Mouse (Mus musculus) midbrain, embryonic 10.5 days (tissue): Measurements from ENCODE around the gene Sbf2. TPM values are rescaled to one million over a fixed set of nuclear protein-coding genes. Genes with fewer than 3 reads are reported as not detected.
A peak's percentile ranks its signal among the peaks of the same experiment; 100 is the strongest.

Source experiments
- DNase-seq: peaks from one replicate; pipeline ENCODE4 v3.0.0-alpha.2; 2017; ENCODE audit warnings: low spot score
- H3K27ac ChIP-seq: fragments of 300-500 bp; sonication (generic); replicated peaks from 2 replicates; pipeline ENCODE4 v1.5.1; 2016; ENCODE audit warnings: mild to moderate bottlenecking
- H3K27me3 ChIP-seq: fragments of 300-500 bp; sonication (generic); 2 replicates; pipeline ENCODE4 v1.6.1; 2016; ENCODE audit warnings: low read depth, mild to moderate bottlenecking; ENCODE audit not compliant: poor library complexity, severe bottlenecking
- H3K36me3 ChIP-seq: fragments of 300-500 bp; sonication (generic); 2 replicates; pipeline ENCODE4 v1.6.1; 2016; ENCODE audit warnings: mild to moderate bottlenecking, moderate library complexity
- H3K4me1 ChIP-seq: fragments of 300-500 bp; sonication (generic); 2 replicates; pipeline ENCODE4 v1.6.1; 2016
- H3K4me3 ChIP-seq: fragments of 300-500 bp; sonication (generic); 2 replicates; pipeline ENCODE4 v1.5.1; 2016; ENCODE audit warnings: mild to moderate bottlenecking, moderate library complexity
- H3K9me3 ChIP-seq: fragments of 300-500 bp; sonication (generic); replicated peaks from 2 replicates; pipeline ENCODE4 v1.6.1; 2016; ENCODE audit warnings: mild to moderate bottlenecking
- WGBS: fragments of 180-500 bp; shearing (Covaris S2); methylation state at CpG from one replicate; pipeline ENCODE4 v1.1.7; 2016; 5-methylcytosine and 5-hydroxymethylcytosine counted together
- polyA plus RNA-seq: library from polyadenylated mRNA; unstranded; fragments of >200 nt; fragmentation: Nextera tagmentation; extraction: Ambion mirVana; gene quantifications from 2 replicates; pipeline ENCODE4 v1.2.1, GENCODE M21; 2016

Gene Sbf2
- polyA plus RNA-seq, 1 experiment from 2014 or later, result 29.8 TPM

DNA sequence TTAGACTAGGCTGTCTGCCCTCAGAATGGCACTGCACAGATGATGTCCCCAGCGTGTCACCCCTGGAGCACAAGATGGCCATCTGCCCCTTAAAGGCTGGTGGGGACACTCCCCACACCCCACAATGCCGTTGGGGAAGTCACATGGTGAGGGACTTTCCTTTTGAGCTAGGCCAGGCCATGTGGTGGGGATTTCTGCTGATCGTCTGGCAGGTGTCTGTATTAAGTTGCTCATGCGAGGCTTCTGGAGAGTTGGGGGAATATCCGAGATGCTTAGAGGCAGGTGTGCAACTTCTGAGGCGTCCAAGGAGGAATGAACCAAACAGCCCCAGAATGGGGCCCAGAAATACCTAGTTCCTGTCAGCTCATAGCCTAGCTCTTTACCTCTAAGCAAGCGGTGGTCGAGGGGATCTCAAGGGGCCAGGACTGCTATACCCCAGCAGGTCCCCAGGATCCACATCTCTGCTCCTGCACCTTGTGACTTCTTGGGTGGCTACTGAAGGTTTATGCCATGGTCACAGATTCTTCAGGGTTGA, 328.5 kb downstream of the Sbf2 start:
- no peak for DNase-seq
- H3K4me1 ChIP-seq, result peaks cover 15% of the 10 kb centered on the region
- H3K4me3 ChIP-seq, result no peak overlapping the region
- 76% methylated on average over 8 of the region's 8 CpGs for WGBS
- H3K36me3 ChIP-seq, result peaks cover 14% of the 10 kb centered on the region
- H3K27ac ChIP-seq, result no peak overlapping the region
- H3K27me3 ChIP-seq, result no peaks in the 10 kb centered on the region
- no peaks in the 10 kb centered on the region for H3K9me3 ChIP-seq

DNA sequence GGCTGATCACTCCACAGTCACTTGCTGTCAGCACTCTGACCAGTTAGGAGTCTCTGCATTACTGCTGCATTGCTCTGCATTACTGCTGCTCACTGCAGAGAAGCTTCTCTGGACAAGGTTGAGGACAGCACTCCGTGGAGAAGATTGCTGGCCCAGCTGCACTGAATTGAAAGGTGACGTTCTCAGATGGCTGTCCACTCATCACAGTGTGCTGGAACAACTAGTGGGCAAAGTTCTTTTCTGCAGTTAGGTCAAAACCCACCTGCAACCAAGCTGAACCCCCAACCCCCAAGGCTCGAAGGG, 328.9 kb downstream of the Sbf2 start:
- Histone ChIP-seq H3K36me3 (peaks cover 19% of the 10 kb centered on the region), H3K27me3 (no peaks in the 10 kb centered on the region), H3K4me1 (peaks cover 15% of the 10 kb centered on the region), H3K9me3 (no peaks in the 10 kb centered on the region), H3K4me3 (no peak overlapping the region), H3K27ac (no peak overlapping the region)
- DNase-seq, result no peak
- 82% methylated on average over 3 of the region's 3 CpGs for WGBS

DNA sequence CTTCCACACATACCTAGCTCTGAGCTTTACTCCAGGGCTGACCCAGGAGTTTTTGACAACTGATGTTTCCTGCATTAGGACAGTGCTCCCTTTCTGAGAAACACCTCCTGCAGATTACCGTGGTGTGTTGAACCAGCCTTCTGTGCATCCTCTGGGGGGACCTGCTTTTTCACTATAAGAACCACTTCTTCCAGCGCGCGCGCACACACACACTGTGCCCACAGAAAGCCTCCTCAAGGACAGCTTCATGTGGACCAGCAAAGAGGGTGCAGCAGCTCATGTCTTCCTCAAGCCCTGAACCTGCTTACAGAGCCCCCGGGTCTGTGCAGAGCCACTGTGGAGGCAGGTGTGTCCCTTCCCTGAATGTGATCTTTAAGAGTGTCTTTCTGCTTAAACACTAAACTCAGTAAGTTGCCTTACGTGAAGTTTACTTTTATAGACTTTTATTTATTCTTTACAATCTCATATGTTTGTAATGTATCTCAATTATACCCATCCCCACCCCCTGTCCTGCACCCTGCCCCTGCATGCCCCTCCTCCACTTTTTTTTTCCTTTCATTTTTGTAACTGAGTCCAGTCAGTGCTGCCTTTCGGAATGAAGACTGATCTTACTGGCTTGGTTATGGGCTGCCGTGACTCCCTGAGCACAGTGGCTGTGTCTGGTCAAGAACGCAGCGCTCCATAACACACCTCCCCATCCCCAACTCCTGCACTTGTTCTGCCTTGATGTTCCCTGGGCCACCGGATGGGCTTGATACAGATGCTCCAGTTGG, 329.5 kb downstream of the Sbf2 start:
- WGBS, result 92% methylated on average over 12 of the region's 12 CpGs
- H3K9me3 ChIP-seq, result no peaks in the 10 kb centered on the region
- H3K4me1 ChIP-seq, result peaks cover 15% of the 10 kb centered on the region
- no peaks in the 10 kb centered on the region for H3K27me3 ChIP-seq
- no peak overlapping the region for H3K4me3 ChIP-seq
- no peak overlapping the region for H3K27ac ChIP-seq
- H3K36me3 ChIP-seq, result peaks cover 22% of the 10 kb centered on the region
- no peak for DNase-seq

DNA sequence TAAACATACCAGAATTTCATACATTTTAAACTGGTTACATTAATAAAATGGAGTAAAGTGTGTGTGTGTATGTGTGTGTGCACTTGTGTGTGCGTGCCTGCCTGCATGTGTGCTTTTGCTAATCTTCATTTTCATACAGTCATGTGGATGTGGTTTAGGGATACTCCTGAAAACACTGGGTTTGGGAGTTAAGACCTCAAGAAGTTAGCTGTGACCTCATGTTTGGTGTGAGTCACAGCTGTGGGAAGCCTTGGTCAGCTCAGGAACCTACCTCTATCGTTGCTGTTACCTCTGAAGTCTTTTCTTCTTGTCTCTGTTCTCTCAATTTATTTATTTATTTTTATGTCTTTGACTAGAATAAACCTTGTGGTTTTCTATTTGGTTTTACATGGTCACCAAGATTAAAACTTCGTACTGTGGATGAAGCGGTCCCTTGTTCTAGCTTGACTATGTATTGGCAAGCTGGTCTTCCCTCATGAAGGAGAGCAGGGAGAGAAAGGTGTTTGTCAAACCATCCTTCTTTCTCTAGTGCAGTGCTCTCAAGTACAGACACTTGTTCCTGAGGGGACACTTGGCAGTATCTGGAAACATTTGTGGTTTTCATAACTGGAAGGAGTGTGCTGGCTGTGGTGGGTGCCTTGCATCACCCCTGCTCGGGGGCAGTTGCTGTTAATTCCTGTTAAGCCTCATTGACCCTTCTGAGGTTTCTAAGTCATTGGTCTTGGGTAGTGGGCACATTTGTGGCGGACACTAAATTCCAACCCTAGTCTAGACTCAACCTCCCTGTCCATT, 331.0 kb downstream of the Sbf2 start:
- DNase-seq, result no peak
- no peaks in the 10 kb centered on the region for H3K9me3 ChIP-seq
- peaks cover 38% of the 10 kb centered on the region for H3K36me3 ChIP-seq
- H3K27me3 ChIP-seq, result no peaks in the 10 kb centered on the region
- no peak overlapping the region for H3K27ac ChIP-seq
- H3K4me3 ChIP-seq, result no peak overlapping the region
- H3K4me1 ChIP-seq, result peaks cover 12% of the 10 kb centered on the region
- WGBS, result 93% methylated on average over 6 of the region's 6 CpGs

DNA sequence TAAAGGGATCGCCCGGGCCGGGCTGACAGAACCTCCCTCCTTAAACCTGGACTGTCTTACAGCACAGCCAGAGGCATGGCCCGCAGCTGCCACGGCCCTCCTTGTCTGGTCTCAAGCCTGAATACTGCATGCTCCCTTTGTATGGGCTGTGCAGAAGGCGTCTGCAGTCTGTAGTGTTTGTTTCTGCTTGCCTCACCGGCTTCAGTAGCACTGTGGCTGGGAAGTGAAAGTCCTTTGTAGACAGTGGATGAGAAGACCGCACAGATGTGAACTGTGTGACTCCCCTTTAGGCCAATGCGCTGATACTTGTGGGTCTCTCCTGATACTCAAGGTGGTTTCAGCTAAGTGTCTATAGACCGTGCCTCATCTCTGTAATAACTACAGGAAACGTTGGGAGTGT, 331.9 kb downstream of the Sbf2 start:
- Histone ChIP-seq H3K4me3 (no peak overlapping the region), H3K36me3 (peaks cover 45% of the 10 kb centered on the region), H3K27ac (no peak overlapping the region), H3K27me3 (no peaks in the 10 kb centered on the region), H3K9me3 (no peaks in the 10 kb centered on the region), H3K4me1 (peaks cover 10% of the 10 kb centered on the region)
- WGBS, result 90% methylated on average over 11 of the region's 11 CpGs
- no peak for DNase-seq

DNA sequence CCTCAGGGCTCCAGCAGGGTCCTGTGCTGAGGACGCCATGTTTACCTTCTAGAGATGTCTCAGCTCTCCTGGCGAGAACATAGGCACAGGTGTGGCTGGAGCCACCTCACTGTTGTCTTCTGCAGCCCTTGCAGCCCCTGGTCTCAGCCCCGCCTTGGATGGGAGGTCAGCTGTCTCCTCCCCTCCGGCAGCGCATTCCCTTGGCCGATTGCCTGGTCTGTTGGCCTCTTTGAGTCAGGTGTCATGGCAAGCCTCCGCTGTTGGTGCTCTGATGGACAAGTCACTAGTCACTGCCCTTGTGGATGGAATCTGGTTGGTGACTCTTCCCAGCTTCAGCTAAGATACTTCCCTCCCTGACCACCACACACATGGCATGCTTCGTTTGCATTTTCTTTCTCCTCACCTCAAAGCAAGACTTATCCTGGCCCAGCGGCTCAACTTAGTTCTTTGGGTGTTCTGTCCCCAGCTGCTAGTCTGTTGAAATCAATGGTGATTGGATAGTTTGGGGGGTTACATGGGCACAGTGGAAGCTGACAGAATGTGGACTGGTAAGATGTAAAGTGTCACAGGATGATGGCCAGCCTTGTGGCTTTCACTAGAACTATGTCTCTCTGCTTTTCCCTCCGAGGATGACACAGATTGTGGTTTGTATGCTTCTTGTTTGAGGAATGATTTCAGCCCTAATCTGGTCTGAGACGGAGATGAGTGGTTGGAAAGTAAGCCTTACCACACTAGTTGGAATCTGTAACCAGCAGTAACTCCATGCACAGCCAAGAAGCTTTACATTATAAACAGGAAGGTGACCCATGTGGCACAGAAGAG, 333.1 kb downstream of the Sbf2 start:
- no peak for DNase-seq
- no peak overlapping the region for H3K27ac ChIP-seq
- no peaks in the 10 kb centered on the region for H3K27me3 ChIP-seq
- H3K36me3 ChIP-seq, result peaks cover 53% of the 10 kb centered on the region
- no peaks in the 10 kb centered on the region for H3K9me3 ChIP-seq
- WGBS, result 89% methylated on average over 11 of the region's 11 CpGs
- H3K4me3 ChIP-seq, result no peak overlapping the region
- H3K4me1 ChIP-seq, result no peaks in the 10 kb centered on the region

DNA sequence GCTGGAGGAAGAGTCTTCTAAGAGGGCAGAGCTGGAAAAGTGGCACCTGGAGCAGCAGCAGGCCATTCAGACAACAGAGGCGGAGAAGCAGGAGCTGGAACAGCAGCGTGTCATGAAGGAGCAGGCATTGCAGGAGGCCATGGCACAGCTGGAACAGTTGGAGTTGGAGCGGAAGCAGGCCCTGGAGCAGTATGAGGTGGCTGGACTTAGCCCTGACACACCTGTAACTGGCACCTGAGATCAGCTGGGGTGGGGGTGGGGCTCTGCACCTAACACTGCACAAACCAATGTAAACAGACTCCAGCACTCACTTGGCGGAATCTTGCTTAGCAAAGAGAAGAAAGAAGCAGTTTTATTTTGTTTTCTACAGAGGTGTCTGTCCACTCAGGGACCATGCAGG, 335.5 kb downstream of the Sbf2 start:
- peaks cover 74% of the 10 kb centered on the region for H3K36me3 ChIP-seq

DNA sequence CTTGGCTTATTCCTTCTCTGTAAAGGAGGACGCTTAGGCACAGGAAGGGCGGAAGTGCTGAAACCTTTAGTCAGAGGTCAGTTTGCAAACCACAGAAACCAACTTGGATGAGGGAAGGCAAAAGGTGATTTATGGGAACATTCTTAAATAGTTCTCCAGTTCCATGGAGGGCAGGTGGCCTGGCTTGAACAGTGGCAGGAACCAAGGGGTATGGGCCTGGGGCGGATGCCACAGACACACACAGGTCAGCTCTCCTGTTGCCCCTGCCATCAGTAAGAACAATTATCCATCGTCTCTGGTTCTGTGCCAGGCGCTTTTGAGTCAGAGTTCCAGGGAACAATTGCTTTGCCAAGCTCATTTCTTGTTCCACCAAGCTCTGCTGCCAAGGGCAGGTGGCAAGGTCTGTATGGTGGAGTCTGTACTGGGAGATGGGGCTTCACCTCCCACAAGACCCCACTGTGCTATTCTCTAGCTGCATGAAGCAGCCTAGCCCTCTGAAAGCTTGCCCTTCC, 336.9 kb downstream of the Sbf2 start:
- H3K9me3 ChIP-seq, result no peaks in the 10 kb centered on the region
- H3K4me3 ChIP-seq, result no peak overlapping the region
- H3K27me3 ChIP-seq, result no peaks in the 10 kb centered on the region
- no peak overlapping the region for H3K27ac ChIP-seq
- peaks cover 85% of the 10 kb centered on the region for H3K36me3 ChIP-seq
- H3K4me1 ChIP-seq, result no peaks in the 10 kb centered on the region
- DNase-seq, result no peak
- WGBS, result 94% methylated on average over 5 of the region's 5 CpGs

More for the DNA sequence above, 335.5 kb downstream of the Sbf2 start:
- Histone ChIP-seq H3K4me3 (no peak overlapping the region), H3K9me3 (no peaks in the 10 kb centered on the region), H3K27me3 (no peaks in the 10 kb centered on the region), H3K4me1 (no peaks in the 10 kb centered on the region), H3K27ac (no peak overlapping the region)
- DNase-seq, result no peak
- 94% methylated on average over 4 of the region's 4 CpGs for WGBS

DNA sequence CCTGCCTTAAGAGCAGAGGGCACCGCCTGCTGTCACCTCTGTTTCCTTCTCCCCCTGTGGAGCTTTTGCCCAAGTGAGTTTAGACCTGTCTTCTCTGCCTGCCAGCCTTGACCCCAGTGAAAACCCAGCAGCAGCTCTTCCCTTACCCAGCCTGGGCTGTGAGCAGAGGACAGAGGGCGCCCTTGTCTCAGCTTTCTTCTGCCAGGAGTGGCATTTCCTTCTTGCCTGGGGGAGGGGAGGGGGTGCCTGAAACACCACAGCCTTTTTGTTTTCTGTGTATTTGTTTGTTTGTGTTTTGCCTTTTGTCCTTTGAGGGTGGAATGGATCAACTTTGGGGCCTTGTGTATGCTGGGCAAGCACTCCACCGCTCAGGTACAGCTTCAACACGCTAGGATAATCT, 342.3 kb downstream of the Sbf2 start:
- Histone ChIP-seq H3K4me3 (no peak overlapping the region), H3K27ac (peak overlapping the region; percentile 28; the same call in 1 of the 2 replicates), H3K27me3 (no peaks in the 10 kb centered on the region), H3K36me3 (peaks cover 56% of the 10 kb centered on the region), H3K9me3 (no peaks in the 10 kb centered on the region), H3K4me1 (no peaks in the 10 kb centered on the region)
- no peak for DNase-seq
- 74% methylated on average over 4 of the region's 4 CpGs for WGBS

DNA sequence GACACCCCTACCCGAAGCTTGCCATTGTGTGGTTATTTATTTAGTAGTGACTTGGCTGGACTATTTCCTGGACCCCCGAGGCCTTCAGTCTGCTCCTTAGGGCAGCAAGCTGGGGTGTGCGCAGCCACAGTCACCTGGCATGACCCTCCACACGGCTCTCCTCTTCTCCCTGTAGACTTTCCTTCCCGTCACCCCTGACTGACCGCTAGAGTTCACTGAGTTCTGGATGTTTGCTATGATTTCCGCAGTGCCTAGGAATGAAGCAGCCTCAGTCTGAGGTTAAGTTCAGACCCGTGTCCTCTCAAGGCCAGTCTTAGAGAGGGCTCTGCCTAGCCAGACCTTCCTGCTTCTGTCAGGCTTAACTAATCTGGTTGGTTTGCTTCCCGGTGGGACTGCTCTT, 342.9 kb downstream of the Sbf2 start:
- Histone ChIP-seq H3K36me3 (peaks cover 54% of the 10 kb centered on the region), H3K27me3 (no peaks in the 10 kb centered on the region), H3K9me3 (no peaks in the 10 kb centered on the region), H3K4me3 (no peak overlapping the region), H3K4me1 (no peaks in the 10 kb centered on the region), H3K27ac (0 out of 2 replicates have a peak overlapping the region, but pooled peaks have one; percentile 28)
- DNase-seq, result no peak
- WGBS, result 67% methylated on average over 9 of the region's 9 CpGs

DNA sequence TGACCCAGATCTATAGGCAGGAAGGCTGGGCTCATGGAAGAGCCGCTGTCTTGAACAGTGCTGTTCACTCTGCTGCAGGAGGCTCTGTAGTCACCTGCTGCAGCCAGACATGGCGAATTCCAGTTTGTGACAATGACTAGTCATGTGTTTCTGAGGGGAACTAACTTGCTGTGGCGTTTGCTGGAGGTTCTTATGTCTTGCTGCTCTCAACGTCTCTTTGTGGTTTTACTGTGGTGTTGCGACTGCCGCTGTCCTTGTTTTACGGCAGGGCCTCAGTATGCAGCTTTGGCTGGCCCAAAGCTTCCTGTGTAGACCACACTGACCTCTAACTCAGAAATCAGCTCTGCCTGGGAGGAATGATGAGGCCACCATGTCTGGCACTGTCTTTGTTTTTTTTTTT, 344.3 kb downstream of the Sbf2 start:
- no peak overlapping the region for H3K27ac ChIP-seq
- no peak overlapping the region for H3K4me3 ChIP-seq
- no peaks in the 10 kb centered on the region for H3K27me3 ChIP-seq
- peaks cover 42% of the 10 kb centered on the region for H3K36me3 ChIP-seq
- no peaks in the 10 kb centered on the region for H3K4me1 ChIP-seq
- 93% methylated on average over 7 of the region's 7 CpGs for WGBS
- DNase-seq, result no peak
- no peaks in the 10 kb centered on the region for H3K9me3 ChIP-seq

DNA sequence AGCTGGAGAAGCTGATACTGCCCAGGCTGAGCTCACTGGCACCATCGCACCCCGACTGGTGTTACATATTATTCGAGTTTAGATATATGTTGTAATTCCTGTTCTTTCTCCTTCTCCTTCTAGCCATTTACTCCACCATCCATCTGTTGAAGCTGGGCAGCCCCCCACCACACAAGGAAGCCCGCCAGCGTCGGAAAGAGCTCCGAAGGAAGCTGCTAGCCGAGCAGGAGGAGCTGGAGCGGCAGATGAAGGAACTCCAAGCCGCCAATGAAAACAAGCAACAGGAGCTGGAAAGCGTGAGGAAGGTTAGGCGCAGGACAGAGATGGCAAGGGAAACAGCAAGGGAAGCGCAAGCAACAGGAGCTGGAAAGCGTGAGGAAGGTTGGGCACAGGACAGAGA, 344.9 kb downstream of the Sbf2 start:
- Histone ChIP-seq H3K9me3 (no peaks in the 10 kb centered on the region), H3K27me3 (no peaks in the 10 kb centered on the region), H3K4me1 (no peaks in the 10 kb centered on the region), H3K4me3 (no peak overlapping the region), H3K36me3 (peaks cover 36% of the 10 kb centered on the region), H3K27ac (no peak overlapping the region)
- 90% methylated on average over 14 of the region's 14 CpGs for WGBS
- no peak for DNase-seq
